Mouse (Mus musculus): ENCODE measurements around the gene 4930562C15Rik.
"Not testable (repeated sequence)": the region's sequence is repeated elsewhere in the genome, so short reads cannot be mapped to it uniquely, and the experiment has no call there.

Gene 4930562C15Rik

DNA sequence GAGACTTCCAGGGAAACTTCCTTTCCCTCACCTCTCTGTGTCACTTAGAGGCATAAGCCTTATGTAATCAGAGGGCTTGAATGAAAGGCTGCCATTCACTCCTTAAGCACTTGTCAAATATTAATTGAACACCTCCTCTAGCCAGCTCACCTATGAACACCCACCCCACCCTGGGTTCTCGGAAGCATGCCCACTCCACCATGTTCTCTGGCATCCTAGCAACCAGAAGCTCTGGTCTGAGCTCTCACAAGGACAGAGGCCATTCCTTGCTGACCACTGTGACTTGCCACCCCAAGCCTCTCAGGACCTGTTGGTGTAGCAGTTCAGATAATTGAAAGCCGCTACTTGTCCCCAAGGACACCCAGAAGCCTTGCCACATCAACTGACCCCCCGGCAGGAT, at the start of gene 4930562C15Rik:
TSS of gene 4930562C15Rik (plus strand) at position 226 of the 400 bp plus-strand sequence.
- peak in 1 of 2 experiments; percentile 51 for DNase-seq

DNA sequence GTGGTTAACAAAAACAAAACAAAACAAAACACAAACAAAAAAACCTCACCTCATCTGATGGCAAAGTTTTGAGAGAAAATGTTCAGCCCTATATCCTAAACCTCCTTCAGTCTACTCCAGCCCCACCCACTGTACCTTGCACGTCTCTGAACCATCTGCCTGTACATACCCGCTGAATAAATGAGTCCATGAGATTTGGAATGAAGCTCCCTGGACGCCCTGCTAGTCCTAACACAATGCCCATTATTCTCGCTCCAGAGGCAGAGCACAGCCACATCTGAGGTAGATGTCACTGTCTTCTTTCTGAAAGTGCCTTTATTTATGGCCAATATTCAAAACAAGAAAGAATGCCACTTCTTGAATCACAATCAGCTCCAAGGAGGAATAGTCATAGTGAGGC, 49.5 kb upstream of the 4930562C15Rik start:
- no peak for DNase-seq

DNA sequence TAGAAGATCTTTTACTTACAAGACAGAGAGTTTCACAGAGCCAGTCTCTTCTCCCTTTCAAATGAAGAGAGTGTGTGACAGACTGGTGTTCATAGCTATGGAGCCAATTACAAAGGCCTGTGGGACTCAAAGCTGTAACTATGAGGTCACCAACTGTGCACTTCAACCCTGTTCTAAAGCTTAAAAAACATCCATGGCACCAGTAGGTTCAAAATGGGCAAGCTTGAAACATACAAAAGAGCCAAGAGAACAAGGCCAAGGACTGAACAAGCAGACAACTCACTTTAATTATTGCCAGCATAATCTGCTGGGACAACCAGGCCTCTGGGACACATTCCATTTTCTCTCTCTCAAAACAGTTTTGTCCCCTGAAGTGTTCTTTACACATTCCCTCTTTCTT, 47.0 kb upstream of the 4930562C15Rik start:
- no peak for DNase-seq

DNA sequence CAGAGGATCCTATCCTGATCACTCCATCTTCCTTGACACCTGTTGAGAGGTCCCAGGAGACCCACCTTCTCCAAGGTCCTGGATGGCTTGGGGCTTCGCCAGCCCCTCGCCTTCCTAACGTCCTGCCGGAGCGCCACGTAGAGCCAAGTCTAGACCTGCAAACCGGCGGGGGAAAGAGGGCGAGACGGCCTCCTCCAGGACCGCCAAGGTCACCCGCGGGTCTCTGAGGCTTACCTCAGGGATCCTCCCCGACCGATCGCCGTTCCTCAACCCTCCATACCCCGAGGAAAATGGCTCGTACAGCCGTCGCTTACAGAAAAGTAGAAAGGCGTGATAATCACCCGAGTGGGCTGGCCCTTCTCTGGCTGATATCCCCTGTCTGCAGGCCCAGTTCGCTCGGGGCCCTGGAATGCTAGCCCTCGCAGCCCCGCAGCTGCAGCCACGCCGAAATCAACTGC, 45.9 kb upstream of the 4930562C15Rik start:
- no peak for DNase-seq

DNA sequence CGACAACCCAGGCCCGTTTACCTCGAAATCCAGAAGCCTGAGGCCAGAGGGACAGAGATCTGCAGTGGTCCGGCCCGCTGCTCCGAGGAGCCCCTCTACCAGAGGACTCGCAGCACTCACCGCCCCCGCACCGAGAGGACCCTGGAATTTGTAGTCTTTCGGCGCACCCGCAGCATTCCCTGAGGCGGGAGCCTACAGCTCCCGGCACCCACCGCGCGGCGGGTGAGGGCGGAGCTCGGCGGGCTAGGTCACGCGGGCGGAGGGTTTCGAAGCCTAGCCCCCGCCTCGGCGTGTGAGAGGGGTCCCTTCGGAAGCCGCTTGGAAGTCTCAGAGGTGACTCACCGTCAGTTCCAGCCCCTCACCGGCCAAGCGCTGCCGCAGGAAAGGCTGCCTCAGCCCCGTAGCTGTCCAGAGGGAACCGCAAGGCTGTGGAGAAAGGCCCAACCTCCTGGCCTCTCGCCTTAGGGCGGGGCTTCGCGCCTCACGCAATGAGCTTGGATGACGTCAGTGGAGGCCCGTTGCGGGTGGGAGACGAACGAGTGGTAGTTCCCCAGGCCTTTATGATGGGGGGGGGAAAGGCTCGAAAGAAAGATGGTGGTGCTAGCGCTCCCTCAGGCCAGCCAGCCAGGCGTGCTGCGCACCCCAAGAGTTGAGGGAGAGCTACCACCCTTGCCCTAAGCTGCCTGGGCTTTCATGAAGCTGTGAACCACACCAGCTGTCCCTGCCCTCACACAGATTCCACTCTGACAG, 45.2 kb upstream of the 4930562C15Rik start, which contains the start of gene Cdip1:
TSS of gene Cdip1 (minus strand) at position 483 of the 750 bp plus-strand sequence.
- peak; percentile 96 for DNase-seq

DNA sequence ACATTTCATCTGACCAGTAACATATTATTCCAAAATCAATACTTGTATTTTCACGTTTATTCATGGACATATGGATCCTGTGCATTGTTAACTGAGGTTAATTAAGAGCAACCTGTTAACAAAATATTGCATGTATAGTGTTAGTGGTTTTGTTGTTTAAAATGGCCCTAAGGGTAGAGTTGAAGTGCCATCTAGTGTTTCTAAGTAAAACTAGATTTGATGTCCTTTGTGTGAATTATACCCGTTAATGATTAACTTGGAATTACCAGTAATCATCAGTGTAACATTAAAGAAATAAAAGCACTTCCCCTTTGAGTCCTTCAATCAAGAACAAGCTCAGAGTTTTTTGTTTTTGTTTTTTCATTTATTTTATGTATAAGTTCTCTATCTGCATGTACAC, 43.9 kb upstream of the 4930562C15Rik start:
- DNase-seq: no peak

DNA sequence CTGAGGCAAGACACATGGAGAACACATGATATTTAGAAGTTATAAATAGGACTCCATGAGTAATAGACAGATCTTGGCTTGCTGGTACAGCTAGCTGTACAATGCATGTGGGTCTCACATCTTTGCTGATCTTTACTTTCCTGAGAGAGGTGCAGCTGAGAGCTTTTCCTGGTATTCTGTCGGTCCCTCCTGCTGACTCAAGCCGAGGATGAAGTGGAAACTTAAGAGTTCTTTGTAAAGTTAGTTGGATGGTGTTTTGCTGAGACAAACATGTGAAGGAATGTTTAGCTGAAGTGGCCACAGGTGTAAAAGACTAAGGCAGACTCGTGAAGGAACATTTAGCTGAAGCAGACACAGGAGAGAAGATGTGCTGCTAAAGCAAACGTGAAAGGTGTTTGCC, 38.6 kb upstream of the 4930562C15Rik start:
- no peak for DNase-seq

DNA sequence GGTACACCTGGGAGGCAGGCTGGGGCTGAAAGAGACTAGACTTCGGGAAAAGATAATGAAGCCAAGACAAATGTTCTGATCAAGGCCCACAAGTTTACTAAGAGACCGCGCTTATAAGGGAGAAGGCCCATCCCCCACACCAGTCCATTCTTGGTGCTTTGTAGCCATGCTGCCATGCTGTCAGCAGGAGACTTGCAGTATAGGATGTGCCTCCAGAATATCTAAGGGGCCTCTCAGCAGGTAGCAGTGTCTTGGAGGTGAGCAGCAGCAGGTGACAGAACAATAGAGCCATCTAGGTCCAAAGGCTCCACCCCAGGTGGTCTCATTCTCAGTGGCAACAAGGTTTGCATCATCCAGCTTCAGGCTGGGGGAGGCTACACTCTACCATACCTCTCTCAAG, 16.9 kb upstream of the 4930562C15Rik start:
- no peak for DNase-seq

DNA sequence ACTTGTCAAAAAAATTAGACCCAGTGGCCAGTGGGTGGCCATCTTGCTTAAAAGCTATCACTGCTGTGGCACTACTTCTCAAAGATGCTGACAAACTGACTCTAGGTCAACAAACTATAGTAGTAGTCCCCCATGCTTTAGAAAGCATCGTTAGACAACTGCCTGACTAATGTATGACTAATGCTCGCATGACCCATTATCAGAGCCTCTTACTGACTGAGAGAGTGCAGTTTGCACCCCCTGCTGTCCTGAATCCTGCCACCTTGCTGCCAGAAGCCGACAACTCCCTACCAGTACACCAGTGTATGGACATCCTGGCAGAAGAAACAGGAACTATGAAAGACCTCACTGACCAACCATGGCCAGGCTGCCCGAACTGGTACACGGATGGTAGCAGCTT, 10.8 kb upstream of the 4930562C15Rik start:
- not testable (repeated sequence) for DNase-seq

DNA sequence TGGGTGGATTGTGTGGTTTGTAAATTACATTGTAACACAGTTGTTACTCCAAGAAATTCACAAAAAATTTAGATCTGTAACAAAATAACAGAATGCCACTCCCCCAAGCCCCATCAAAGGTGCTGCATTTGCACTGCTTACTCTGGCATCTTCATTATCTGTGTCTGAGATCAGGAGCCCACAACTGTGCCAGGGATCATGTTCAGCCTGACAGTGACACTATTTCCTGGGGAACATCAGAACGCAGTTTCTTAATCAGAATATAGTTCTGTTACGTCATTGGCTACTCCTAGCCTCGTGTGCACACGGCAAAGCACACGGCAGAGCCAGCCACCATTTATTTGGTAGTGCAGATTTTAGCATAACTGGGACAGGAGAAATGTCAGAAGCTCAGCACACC, 7.6 kb upstream of the 4930562C15Rik start:
- no peak for DNase-seq

DNA sequence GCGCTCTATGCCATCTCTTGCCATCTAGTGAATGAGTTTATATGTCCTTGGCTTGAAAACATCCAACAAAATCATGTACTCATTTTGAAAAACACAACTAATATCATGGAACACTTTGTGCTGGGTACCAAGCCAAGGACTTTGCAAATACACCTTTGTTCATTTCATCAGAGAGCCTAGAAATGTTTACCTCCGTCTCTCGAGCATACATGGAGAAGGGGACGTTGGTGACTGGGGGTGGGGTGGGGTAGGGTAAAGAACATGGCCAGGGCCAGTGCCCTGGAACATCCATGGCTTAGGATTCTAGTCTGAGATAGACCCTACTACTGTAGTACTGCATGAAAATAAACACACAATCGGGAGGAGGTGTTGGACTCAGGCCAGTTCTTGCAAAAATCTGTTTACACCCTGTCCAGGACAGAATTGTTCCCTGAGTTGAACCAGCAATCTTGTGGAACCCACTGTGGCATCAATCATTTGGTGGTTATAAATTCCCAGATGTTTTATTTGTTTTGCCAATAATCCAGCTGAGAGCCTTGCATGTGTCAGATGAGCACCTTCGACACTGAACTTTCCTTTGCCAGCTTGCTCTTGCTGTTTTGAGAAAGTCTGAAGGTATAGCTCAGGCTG, 5.8 kb upstream of the 4930562C15Rik start:
- no peak for DNase-seq

DNA sequence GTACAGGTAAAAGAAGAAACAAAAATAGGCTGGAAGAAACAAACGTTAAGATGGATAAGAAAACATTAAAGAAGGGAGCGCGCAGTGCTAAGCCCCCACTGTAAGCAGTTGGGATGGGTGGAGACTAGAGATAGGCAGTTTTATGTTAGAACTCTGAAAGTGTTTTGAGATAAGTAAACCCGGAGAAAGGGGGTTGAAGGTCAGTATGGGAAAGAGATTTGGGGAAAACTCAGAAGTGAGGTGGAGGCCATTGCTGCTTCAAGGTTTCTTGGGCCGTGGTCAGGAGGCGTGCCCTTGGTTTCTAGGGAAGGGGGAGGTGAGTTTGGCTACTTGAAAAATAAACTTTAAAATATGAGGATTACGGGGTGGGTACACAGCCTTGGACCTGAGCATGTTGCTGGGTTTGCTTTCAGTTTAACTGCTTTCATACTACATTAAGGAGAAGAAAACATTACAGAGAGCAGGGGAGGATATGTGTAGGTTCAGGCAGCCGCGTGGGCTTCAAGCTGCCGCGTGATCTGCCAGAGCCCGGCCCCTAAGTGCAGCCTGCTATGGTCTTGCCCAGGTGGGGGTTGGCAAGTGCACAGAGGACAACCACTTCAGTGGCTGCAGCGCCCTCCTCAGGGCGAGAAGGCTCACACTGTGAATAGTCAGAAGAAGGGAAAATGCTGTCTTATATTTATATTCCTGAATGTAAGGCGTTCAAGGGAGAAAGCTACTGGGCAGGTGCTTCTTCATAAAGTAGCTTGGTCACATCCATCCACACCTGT, 3.4 kb upstream of the 4930562C15Rik start:
- peak; percentile 24 to 47 for DNase-seq

DNA sequence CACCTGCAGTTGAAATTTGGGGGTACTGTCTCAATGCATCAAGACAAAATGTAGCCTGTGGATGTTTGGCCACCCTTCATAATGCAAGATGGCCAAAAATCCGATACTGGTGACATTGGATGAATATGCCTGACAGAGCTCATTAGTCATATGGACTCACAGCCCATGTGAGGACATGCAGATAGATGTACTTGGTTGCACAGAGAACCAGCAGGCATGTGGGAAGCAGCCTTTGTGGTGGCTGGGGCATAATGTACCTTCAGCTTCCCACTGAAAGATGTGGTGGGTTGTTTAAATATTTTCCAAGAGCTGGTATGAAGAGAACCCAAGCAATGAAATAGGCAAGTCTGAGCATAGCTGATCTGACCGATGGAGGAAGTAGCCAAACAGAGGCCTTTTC, 1.4 kb upstream of the 4930562C15Rik start:
- no peak for DNase-seq

DNA sequence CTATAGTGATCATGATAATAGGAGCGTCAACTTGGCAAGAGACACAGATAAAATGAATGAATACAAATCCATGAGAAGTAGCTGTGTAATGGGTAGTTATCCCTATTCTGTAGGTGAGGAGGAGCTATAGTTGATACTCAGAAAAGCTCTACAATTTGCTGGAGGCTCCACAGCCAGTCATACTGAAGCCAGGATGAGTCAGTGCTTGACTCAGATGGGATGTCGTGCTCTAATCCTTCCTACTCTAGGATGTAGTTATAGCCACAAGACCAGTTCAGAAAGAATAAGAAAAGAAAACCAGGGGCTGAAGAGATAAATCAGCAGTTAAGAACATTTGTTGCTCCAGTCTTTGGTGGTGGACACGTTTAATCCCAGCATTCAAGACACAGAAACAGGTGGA, 2.4 kb downstream of the 4930562C15Rik start:
- no peak for DNase-seq

DNA sequence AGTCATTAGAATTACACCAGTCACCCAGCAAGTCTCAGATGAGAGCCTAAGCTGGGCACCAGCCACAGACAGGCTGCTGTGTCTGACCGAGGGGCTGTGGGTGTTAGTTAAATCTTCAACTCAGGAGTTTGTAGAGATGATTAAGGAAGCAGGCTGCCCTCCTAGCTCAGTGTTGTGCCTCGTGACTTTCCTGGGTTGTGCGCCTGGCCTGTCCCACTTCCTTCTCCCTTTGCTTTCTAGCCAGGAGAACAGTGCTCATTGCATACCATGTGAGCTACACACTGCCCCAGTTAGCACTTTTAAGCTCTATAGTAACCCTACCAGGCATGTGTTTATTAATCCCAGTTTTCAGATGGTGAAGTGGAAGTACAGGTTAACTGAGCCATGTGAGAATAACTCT, 4.3 kb downstream of the 4930562C15Rik start:
- no peak for DNase-seq

DNA sequence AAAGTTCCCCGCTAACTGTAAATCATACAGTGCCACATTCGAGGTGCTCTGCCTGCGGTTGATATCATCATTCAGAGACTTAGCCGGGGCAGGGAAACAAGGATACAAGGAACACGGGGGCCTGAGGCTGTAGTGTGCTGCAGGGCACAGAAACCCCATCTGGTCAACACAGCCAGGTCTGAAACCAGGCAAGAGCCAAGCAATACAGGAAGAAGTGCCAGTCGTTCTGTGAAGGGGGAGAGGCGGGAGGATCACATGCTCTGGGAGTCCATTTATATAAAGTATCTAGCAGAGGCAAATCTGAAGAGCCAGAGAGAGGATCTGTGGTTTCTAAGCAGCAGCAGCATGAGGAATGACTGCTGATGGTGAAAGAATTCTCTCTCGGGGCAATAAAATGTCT, 5.0 kb downstream of the 4930562C15Rik start:
- DNase-seq: no peak

DNA sequence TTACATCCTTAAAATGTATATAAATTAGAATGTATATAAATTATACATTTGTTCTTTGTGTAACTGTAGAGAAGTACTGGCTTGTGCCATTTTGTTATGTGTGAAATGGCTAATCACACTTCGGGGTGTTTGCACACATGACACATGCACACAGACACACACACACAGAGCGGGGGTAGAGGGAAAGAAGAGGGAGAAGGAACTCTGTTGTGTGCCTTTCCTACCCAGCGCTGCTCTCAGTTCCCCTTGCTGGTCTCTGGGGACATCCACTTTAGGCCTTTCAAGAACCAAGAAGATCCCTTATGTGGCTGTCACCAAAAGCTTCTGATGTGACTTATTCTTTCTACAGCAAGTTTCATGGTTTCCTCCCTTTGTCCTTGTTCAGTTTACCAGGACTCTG, 11.8 kb downstream of the 4930562C15Rik start:
- DNase-seq: no peak

DNA sequence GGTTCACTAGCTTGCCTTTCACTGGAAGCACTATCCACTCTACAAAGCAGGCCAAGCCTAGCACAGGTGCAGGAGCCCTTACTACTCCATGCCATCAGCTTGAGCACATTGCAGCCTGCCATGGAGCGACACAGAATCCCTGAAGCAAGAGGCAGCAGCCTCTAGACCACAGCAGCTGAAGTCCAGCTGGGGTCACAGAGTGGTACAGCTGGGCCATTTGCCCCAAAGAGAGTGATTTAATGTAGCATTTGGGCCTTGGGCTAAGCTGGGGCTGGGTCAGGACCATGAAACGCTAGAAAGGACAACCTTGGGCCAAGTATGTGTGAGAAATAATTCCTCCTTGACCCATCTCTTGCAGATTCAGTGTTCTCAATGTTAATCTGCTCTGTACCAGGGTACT, 12.9 kb downstream of the 4930562C15Rik start:
- DNase-seq: no peak

DNA sequence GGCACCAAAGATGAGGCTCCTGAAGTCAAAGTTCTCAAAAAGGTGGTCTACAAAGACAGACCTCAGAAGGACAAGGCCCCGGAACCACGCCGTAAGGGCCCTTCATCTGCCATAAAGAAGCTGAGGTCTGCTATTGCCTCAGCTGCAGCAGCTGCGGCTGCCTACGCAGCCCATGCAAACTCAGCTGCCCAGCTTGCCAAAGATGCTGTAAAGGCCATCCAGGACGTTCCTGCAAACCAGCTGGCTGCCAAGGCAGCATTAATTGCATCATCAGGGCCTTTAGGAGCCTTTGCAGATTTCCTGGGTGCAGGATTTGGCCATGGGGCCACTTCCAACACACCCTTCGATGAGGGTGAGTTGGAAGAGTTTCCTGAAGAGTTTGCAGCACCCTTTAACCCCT, 15.1 kb downstream of the 4930562C15Rik start:
- DNase-seq: peak in 1 of 2 experiments; percentile 63

DNA sequence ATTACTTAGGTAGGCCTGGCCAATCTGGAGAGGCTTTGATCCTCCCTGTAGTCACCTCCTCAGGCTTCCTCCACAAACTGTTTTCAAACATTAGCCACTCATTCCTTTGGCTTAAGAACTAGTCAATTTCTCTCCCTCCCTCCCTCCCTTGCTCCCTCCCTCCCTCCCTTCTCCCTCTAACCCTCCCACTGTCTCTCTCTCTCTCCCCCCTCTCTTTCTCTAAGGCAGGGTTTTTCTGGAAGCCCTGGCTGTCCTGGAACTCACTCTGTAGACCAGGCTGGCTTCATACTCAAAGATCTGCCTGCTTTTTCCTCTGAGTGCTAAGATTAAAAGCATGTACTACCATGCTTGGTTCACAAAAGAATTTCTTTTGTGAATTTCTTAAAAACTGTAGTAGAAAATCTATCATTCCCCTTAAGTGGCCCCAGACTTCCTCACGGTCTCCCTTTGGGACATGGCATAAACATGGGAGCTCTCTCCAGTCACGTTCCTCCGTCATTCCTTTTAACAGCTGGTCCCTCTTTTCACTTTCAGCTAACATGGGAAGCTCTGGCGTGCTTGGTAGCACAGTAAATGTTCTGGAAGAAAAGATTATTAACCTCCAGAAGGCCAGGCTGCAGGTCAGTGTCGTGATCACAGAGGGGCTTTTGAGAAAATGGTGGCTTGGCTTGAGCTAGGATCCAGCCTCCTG, 15.9 kb downstream of the 4930562C15Rik start:
- no peak for DNase-seq

DNA sequence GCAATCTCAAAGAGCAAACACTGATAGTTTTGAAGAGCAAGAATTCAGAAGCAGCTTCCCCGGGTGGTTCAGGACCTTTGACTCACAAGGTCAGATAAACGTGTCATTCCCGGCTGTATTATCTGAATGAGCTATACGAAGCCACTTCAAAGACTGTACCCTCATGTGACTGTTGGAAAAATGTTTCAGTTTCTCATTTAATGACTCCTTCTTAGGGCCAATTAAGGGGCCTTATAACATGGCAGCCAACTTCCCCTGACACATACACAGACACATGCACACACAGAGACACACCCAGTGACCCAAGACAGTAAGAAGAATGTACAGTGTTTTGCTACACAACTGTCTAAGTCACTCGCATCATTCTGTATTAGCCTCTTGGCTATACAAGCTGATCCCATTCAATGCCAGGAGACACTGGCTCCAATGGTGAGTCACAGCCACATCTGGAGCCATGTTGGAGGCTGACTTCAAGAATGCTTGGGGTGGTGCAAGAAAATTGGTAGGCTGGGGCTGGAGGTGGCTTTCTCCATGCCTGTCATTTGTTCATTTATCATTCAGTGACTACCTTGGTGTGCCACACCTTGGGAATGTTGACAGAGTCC, 19.9 kb downstream of the 4930562C15Rik start:
- DNase-seq: no peak

DNA sequence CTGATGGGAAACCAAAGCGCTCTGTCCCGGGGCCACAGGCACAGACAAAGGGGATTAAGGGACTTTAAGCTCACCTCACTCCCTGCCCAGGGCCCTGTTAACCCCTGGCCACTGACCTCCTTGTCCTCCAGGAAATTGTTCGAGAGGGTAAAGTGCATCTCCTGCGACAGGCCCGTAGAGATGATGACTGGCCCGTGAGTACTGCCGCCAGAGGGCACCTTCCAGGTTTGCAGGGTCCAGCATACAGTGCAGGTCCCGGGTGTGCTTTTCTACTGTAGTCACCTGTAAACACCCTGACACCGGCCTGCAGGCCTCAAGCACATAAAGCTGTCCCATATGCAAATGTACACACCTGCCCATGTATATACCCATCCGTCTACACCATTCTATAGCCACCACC, 26.2 kb downstream of the 4930562C15Rik start:
- DNase-seq: peak in 1 of 2 experiments; percentile 31
